Mouse (Mus musculus) 3134 (cell line): ENCODE results near the gene Ass1.

ENCODE experiments used
- DNase-seq: peaks from one replicate; pipeline ENCODE4 v3.0.0-alpha.2; 2011; ENCODE audit warnings: low spot score; ENCODE audit not compliant: insufficient read length; ENCODE audit errors: extremely low read depth

Gene Ass1

DNA sequence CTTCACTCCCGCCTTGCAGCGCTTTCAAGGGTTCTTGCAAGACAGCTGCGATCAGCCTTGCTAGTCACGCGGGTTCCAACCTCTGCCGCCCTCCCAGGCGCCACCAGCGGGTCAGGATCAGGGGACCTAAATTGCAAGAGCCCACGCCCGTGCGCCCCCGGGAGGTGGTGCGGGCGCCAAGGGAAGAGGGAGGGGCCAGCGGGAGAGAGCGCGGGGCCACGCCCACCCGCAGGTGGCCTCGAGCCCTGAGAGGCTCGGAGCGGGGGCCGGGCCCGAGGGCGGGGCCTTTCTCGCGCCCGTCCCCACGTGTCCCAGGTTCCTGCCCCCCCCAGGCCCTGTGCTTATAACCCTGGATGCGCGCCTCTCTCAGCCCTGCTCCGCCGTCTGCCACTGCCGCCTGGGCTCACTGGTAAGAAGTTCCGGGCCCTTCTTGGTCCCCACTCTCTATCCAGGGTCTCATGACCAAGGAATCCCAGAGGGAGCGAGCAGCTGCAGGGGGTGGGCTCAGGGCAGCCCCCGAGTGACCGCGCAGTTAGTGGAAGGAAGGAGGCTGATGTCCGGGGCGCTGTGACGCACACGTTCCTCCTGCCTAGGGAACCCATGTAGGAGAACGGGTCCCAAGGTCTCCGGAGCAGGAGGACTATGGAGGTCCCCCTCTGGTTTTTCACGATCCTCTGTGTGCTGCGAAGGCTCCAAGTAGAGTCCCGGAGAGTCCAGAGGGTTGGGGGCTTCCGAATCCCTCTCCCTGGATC is at the start of gene Ass1:
TSS of gene Ass1 (plus strand) at position 277 of the 752 bp plus-strand sequence.
- DNase-seq: peak; percentile 96

DNA sequence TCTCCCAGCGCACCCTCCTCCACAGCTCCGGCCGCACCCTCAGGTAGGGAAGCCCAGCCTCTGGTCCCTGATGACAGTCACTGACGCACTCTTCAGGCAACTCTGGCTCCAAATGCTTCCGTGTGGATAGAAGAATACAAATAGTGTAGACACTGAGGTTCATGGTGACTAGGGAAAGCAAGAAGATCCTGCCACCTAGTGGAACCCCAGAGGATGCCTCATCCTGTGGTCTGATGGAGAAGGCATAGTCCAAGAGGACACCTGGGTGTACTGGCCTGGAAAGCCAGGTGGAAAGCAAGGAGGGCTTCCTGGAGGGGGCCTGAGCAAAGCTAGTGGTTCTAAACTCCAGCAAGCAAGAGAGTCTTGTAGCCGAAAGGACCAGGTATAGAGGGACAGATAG is 49.1 kb upstream of the Ass1 start:
- DNase-seq: no peak

DNA sequence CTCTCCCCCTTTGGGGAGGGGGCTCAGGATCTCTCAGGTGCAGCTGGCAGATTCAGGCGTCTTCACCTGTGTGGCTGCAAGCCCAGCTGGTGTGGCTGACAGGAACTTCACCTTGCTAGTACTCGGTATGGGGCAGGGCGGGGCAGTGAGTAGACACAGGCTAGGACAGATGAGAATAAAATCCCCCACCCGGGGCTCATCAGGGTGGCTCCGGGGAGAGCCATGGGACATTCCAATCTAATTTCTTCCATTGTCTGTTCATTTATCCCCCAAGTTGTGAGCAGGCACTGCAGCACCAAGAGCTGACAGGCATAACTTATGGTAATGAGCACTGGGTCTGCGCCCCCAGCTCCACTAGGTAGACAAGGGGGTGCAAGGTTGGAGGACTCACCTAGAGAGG is 47.4 kb upstream of the Ass1 start:
- DNase-seq: no peak

DNA sequence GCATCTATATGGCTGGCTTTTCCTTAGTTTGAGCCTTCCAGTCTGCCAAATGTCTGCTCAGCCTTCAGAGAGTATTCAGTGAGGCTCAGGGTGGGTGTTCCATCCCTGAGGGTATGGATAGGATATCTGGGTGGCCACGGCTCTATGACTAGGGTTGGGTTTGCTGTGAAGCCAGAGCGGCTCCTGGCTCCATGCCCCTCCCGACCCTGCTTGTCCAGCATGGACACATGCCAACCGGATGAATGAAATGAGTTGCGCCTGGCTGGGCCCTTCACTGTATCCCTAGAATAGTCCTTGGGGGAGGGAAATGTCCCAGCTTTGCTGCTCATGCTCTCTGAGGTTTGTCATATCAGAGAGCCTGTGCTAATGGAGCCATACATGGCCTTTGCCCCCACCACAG is 38.5 kb upstream of the Ass1 start:
- no peak for DNase-seq

DNA sequence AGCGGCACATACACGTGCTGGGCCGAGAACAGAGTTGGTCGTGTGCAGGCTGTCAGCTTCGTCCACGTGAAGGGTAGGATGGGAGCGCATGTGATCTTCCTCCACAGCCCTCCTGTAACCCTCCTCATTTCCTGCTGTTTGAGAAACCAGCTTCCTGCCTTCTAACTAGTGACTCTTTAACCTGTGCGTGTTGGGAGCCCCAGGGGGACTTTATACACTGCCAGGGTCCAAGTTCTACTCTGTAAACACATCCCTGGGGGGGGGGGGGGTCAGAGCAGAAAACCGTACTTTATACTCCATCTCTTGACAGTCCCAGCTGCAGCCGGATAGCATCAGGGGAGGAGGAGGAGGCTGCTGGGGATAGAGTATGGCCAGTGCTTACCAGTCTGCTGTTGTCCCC is 35.3 kb upstream of the Ass1 start:
- no peak for DNase-seq

DNA sequence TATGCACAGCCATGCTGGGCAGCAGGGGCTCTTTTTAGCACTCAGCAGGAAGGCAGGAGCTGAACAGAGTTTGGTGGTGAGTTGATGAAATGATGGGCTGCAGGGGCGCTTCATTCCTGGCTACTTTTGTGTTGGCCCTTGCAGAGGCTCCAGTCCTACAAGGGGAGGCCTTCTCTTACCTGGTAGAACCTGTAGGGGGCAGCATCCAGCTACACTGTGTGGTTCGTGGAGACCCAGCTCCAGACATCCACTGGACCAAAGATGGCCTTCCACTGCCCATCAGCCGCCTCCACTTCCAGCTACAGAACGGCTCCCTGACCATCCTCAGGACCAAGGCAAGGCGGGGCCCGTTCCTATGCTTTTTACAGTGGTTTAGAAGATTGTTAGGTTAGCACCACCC is 34.4 kb upstream of the Ass1 start:
- DNase-seq: peak; percentile 37

DNA sequence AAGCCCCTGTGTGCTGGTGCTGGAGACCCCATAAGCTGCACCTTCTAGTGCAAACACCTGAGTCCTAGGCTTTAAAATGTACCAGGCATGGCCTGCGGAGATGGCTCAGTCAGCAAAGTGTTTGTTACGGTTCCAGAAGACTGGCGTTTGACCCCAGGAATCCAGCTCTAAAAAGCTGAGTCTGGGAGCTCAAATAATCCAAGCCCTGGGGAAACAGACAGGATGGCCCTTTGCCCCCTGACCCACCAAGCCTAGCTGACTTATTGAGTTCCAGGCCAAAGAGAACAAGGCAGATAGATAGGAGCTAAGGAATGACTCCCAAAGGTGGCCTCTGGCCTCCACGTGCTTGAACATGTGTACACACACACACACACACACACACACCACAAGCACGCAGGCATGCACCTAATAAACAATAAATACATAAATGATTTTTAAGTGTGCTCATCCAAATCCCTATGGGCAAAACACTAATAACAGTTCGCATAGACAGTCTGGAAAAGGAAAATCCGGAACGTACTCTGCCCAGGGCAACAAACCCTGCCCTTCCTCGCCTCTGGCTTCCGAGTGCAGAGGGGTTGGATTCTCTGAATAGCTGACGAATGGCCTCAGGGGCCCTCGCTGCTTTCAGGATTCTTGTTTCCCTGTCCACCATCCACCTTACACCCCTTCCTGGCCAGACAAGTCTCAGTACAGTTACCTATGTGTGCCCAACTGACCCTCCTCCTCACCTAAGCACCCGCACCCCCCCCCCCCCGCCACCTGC is 32.3 kb upstream of the Ass1 start:
- no peak for DNase-seq

DNA sequence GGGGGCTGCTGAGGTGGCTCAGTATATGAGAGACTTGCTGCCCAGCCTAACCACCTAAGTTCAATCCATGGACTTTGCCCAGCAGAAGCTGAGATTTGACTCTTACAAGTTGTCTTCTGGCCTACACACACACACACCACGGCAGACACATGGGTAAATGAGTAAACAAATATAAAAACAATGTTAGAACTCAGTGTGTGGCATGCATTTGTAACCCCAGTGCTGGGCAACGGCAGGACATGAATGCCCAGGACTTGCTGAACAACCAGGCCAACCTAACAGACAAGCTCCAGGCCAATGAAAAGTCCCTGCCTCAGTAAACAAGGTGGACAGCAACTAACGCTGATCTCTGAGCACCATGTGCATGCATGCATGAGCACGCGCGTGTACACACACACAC is 30.4 kb upstream of the Ass1 start:
- DNase-seq: no peak

DNA sequence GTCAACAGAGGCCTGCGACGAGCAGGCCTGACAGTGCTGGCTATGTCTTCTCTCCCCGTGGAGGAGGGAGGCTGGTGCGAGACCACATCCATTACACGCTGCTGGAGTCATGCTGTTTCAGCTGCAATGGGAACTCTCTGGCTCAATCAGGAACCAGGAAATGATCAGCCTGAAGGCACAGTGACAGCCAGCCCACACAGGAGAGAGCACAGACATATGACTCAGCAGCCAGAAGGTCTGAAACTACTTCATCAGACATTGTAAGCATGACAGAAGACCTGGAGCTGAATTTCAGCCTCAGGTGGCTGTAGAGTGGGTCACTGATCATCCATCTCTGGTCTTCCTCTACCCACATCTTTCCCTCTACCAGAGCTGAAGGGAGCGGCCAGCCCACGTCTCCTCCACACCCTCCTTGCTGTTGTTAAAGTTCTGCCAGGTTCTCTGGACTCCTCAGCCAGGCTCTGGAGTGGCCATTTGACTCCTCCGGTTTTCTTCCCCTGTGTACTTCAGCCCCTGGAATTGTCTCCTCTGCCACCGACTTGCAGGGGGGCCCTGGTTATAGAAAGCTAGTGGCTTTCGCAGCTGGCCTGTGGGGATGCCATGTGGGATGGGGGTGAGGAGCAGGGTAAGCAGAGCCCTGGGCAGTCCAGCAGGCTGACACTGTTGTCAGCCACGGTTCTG is 27.4 kb upstream of the Ass1 start:
- peak; percentile 64 for DNase-seq

DNA sequence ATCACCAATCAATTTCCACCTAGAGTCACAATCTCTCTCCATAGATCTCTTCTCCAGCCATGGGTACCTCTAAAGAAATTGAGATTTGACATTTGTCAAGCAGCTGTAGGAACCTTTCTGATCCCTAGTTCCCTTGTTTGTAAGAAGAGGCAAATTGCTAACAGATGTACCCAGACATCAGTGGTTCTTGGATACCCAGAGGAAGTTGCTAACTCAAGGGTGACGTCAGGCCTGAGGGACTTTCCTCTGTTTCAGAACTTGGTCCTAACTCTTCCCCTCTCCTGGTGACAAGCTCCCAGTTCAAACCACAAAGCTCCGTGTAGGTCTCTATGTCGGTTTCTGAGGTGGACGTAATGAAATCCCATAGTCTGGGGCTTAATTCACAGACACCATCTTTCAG is 24.0 kb upstream of the Ass1 start:
- DNase-seq: no peak

DNA sequence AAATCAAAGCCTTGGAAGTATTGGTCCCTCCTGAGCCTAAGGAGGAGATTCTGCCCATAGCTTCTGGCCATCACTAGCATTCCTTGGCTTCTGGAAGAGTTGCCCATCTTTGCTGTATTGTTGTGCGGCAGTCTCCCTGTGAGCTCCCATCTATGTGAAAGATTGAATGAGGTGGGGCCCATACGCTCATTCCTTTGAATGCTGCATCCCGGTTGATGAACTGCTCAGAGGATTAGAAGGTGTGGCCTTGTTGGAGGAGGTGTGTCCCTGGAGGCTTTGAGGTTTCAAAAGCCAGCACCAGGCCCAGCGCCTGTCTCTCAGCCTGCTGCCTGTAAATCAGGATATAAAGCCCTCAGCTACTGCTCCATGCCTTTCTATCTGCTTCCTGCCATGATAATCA is 23.6 kb upstream of the Ass1 start:
- DNase-seq: no peak

DNA sequence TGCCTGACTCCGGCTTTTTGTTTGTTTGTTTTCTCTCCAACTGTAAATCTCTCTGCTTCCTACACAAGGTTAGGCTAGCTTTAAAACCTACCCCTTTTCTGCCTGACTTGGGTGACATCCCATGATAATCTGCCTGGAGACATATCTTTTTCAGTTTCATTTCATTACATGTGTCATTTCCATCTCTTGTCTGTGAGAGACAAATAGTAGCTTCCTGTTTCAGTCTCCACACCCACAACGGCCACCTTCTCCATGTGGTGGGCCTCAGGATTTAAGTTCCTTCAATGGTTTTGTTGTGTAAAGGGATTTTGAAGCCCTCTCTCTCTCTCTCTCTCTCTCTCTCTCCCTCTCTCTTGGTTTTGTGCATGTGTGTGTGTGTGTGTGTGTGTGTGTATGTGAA is 22.5 kb upstream of the Ass1 start:
- DNase-seq: no peak

DNA sequence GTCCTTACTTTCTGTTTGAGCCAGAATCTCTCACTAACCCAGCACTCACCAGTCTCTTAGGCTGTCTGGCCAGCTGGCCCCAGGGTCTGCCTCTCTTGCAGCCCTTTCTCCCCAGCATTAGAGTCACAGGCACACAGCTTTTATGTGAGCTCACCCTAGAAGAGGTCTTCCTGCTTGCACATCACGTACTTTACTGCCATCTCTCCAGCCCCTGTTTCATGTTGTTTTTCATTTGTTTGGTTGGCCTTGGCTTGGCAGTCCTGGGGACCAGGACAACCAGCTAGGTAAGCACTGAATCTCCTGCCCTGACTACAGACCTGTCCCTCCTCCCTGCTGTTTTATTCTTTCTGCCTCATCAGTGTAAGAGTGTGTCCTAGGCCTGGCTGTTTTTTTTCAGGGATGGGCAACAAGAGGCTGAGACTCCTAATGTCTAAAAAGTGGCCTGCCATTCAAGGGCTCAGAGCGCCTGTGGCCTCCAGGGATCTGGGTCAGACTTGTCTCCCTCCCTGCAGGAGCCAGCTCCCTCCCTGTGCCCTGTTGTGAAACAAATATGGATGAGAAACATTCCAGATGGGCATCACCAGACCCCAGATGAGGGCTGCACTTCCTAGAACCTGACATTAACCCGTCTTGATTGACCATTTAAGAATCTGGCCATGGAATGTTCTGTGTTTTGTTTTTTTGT is 21.1 kb upstream of the Ass1 start:
- no peak for DNase-seq

DNA sequence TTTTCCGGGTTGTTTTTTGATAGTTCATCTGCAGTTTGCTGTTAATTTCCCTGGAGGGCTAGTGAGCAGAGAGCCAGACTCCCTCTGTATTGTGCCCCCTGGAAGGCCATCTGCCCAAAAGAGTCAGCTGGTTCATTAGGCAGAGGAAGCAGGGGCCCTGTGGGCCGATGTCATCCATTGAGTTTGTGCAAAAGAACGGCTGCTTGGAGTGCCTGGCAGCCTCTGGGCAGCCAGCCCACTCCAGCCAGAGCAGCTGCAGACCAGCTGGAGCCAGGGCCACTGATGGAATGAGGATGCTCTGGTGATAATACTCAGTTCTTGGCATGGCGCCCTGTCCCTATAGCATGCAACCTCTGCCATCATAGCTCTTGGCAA is 20.6 kb upstream of the Ass1 start:
- DNase-seq: peak; percentile 43

DNA sequence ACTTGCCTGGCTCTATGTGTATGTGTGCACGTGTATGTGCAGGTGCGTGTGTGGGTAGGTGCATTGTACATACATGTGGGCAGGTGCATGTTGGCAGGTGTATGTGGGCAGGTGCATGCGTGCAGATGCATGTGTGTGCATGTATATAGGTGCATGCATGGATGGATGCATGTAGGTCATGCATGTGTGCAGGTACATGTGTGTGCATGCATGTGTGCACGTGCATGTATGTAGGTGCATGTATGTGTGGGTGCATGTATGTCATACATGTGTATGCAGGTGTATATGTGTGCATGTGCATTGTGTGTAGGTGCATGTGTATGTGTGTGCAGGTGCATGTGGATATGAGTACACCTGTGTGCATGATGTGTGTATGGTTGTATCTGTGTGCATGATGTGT is 20.1 kb upstream of the Ass1 start:
- DNase-seq: no peak

DNA sequence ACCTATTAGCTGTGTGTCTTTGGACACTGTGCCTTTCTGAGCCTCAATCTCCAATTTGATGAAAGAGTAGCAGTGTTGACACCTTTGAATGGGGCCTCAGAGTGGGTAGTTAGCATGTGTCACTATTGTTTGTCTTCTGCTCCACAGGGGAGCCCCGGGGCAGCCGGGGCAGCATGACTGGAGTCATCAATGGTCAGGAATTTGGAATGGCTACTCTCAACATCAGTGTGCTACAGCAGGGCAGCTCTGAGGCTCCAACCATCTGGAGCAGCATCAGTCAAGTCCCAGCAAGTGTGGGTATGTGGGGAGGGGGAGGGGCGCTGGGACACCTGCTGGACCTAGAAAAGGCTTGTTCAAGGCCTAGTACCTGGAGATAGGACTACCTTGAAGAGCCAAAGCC is 19.3 kb upstream of the Ass1 start:
- DNase-seq: no peak

DNA sequence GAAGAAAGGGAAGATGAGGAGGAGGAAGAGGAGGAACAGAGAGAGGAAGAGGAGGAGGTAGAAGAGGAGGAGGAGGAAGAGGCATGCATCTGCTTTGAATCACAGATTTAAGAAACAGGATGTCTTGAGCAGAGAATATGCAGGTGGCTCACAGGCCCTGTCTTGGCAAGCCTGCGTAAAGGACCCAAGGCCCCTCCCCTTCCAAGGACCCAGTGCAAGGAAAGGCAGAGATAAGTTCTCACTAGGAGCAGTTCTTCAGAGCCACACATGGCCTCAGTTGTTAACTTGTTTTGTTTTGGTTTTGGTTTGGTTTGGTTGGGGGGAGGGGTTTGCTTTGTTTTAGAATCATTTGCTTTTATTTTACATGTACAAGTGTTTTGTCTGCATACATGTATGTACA is 18.5 kb upstream of the Ass1 start:
- DNase-seq: no peak

DNA sequence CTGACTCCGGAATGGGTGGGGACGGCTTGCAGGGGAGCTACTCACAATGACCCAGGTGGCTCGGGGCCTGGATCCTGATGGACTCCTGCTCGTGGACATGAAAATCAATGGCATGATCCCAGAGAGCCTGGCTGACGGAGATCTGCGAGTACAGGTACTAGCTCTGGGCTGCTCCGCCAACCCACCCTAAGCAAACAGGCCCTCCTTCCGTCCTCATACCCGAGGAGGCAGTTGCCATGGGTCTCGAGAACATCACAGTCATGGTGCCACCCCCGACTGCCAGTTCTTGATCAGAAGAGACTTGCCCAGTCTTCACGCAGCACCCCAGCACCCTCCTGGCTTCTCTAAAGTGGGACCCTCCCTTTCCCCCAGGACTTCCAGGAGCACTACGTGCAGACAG is 17.0 kb upstream of the Ass1 start:
- no peak for DNase-seq

DNA sequence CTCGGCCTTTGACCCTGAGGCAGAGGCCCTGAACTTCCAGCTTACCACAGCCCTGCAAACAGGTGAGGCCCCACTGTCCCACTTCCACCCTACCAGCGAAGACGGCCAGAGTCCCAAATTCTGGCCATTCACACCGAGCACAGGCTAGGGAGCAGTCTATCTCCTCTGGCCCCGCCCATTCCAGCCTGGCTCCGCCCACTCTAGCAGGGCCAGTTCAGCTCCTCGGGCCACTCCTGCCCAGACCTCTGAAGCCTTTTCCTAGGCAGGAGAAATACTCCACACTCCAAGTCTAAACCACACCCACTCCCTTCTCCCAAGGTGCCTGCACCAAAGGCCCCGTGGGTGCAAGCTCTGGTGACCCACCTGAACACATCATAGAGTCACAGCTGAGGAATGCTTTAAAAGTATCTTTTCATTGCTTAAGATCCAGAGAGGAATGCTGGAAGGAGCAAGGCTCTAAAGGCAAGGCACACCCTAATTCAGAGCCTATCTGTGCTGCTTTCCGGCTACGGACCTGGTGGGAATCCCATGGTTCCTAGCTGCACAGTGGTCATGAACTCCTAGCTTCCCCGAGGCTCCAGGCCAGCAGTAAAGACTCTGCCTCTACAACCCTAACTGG is 16.3 kb upstream of the Ass1 start:
- DNase-seq: peak; percentile 81

DNA sequence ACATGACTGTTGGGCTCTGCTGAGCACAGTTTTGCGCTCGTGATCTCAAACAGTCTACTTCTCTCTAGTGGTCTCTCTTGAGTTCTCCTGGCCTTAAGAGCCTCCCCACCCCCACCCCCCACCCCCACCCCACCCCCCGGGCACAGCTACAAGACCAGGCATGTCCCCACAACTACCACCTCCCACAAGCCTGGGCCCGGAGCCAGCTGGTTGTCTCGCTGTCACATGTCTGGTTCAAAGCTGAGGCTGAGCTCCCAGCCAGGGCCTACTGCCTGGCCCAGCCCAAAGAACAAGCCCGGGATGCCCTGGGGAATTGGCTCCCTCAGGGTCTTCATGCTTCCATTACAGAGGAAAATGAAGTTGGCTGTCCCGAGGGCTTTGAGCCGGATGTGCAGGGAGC is 15.7 kb upstream of the Ass1 start:
- DNase-seq: peak; percentile 72

DNA sequence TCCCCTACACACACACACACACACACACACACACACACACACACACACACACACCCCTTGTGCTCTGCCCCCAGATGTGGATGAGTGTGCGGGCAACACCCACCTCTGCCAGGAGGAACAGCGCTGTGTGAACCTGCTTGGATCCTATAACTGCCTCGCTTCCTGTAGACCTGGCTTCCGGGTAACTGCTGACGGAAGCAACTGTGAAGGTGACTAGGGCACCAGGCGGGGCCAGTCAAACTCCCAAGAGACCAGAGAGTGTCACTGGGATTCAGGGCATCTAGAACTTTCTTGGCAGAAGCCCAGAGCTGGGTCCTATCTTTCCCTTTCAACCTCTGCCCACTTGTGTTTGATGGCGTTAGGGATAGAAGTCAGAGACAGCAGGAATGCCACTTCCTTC is 14.6 kb upstream of the Ass1 start:
- DNase-seq: peak; percentile 53
